Mouse (Mus musculus) intestine, postnatal 0 days (tissue): Measurements from ENCODE around the gene Mctp1. TPM values are rescaled to one million over a fixed set of nuclear protein-coding genes. Genes with fewer than 3 reads are reported as not detected.

Source experiments
- ATAC-seq: fragments of 200-750 bp; cut with Nextera tagmentation; 2 replicates; pipeline ENCODE4 v1.8.0; 2017; ENCODE audit warnings: mild to moderate bottlenecking, moderate TSS enrichment, moderate library complexity
- H3K27ac ChIP-seq: fragments of 300-500 bp; sonication (generic); 2 replicates; pipeline ENCODE4 v1.5.1; 2014; ENCODE audit warnings: mild to moderate bottlenecking, low read depth, low read length, moderate library complexity
- H3K27me3 ChIP-seq: fragments of 300-500 bp; sonication (generic); replicated peaks from 2 replicates; pipeline ENCODE4 v1.6.1; 2014; ENCODE audit warnings: low read length, mixed read lengths; ENCODE audit not compliant: control insufficient read depth, insufficient read depth
- H3K36me3 ChIP-seq: fragments of 300-500 bp; sonication (generic); 2 replicates; pipeline ENCODE4 v1.6.1; 2014; ENCODE audit warnings: mild to moderate bottlenecking, moderate library complexity; ENCODE audit not compliant: control insufficient read depth, insufficient read depth
- H3K4me1 ChIP-seq: fragments of 300-500 bp; sonication (generic); replicated peaks from 2 replicates; pipeline ENCODE4 v1.6.1; 2014; ENCODE audit warnings: antibody characterized with exemption, low read length, mixed read lengths; ENCODE audit not compliant: control insufficient read depth, insufficient read depth
- H3K4me2 ChIP-seq: fragments of 300-500 bp; sonication (generic); replicated peaks from 2 replicates; pipeline ENCODE4 v1.6.1; 2014; ENCODE audit warnings: low read depth, mild to moderate bottlenecking, moderate library complexity
- H3K4me3 ChIP-seq: fragments of 300-500 bp; sonication (generic); 2 replicates; pipeline ENCODE4 v1.5.1; 2014; ENCODE audit warnings: low read depth, low read length
- H3K9ac ChIP-seq: fragments of 300-500 bp; sonication (generic); 2 replicates; pipeline ENCODE4 v1.6.1; 2014; ENCODE audit warnings: mild to moderate bottlenecking, low read depth, low read length
- H3K9me3 ChIP-seq: fragments of 300-500 bp; sonication (generic); 2 replicates; pipeline ENCODE4 v1.6.1; 2016; ENCODE audit warnings: mixed run types; ENCODE audit not compliant: control insufficient read depth
- CTCF ChIP-seq: sonication (generic); IDR thresholded peaks from 2 replicates; pipeline ENCODE4 v1.5.1; 2016; ENCODE audit warnings: low read depth, mild to moderate bottlenecking, control low read depth, antibody characterized with exemption, moderate library complexity
- WGBS: fragments of 180-500 bp; shearing (Covaris S2); extraction: QIAGEN DNeasy Blood & Tissue Kit; methylation state at CpG from one replicate; pipeline ENCODE4 v1.1.7; 2014; 5-methylcytosine and 5-hydroxymethylcytosine counted together
- polyA plus RNA-seq: library from polyadenylated mRNA; unstranded; fragments of >200 nt; fragmentation: Nextera tagmentation; extraction: Ambion mirVana; gene quantifications from 2 replicates; pipeline ENCODE4 v1.2.1, GENCODE M21; 2015

The Mctp1 gene
- polyA plus RNA-seq, 1 experiment from 2014 or later: 1.2 TPM

DNA sequence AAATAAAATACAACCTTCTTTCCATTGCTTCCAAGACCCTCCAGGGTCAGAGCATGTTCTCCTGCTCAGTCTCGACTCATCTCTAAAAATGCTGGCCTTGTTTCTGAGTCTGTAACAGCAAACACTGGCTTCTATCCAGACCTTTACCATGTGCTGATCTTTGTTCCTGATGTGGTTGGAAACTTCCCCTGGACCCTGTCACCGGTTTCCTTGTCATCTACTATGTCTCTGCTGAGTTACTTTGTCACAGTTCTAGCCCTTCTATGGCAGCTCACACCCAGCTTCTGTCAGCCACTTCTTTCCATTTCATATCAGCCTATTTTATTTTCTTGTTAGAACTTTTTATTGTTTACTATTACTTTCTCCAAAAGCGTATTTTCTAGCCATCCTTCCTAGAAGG is 177.3 kb downstream of the Mctp1 start:
- no peak overlapping the region for H3K9ac ChIP-seq
- 74% methylated on average over 3 of the region's 3 CpGs for WGBS

DNA sequence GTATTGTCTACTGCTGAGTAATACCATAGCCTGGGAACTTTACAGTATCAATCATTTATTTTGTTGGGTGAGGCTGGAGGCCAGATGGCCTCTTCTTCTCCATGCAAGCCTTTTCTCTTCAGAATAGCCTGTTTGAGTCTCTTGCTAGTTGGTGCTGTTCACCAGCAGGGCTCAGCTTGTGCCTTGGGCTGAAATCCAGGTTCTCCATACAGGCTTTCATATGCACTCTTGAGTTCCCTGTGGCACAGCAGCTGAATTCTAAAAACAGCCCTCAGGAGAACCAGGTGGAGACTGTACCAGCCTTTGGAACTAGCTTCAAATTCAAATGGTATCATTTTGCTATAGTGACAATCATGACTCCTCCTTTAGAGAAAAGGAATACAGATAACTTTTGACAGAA is 179.7 kb downstream of the Mctp1 start:
- H3K9me3 ChIP-seq: no peaks in the 10 kb centered on the region

More for the DNA sequence above, 177.3 kb downstream of the Mctp1 start:
- H3K4me2 ChIP-seq: no peak overlapping the region
- no peak for TF ChIP-seq CTCF
- H3K36me3 ChIP-seq: no peaks in the 10 kb centered on the region
- no peaks in the 10 kb centered on the region for H3K9me3 ChIP-seq
- no peaks in the 10 kb centered on the region for H3K4me1 ChIP-seq
- no peak overlapping the region for H3K27ac ChIP-seq
- no peak overlapping the region for H3K4me3 ChIP-seq
- H3K27me3 ChIP-seq: no peaks in the 10 kb centered on the region
- ATAC-seq: no peak

GRCm38 (mm10) chr13:76566024-76566423 is 181.7 kb downstream of the Mctp1 start:
- TF ChIP-seq CTCF: no peak
- no peaks in the 10 kb centered on the region for H3K4me1 ChIP-seq
- no peaks in the 10 kb centered on the region for H3K9me3 ChIP-seq
- H3K27me3 ChIP-seq: no peaks in the 10 kb centered on the region
- no peaks in the 10 kb centered on the region for H3K36me3 ChIP-seq
- H3K4me3 ChIP-seq: no peak overlapping the region
- H3K27ac ChIP-seq: no peak overlapping the region
- H3K9ac ChIP-seq: no peak overlapping the region
- H3K4me2 ChIP-seq: no peak overlapping the region
- WGBS: 88% methylated on average over 3 of the region's 3 CpGs
- no peak for ATAC-seq

More for the DNA sequence above, 179.7 kb downstream of the Mctp1 start:
- H3K4me2 ChIP-seq: no peak overlapping the region
- H3K9ac ChIP-seq: no peak overlapping the region
- no peak overlapping the region for H3K27ac ChIP-seq
- no peak for ATAC-seq
- no peaks in the 10 kb centered on the region for H3K4me1 ChIP-seq
- no peaks in the 10 kb centered on the region for H3K36me3 ChIP-seq
- TF ChIP-seq CTCF: no peak
- no peaks in the 10 kb centered on the region for H3K27me3 ChIP-seq
- H3K4me3 ChIP-seq: no peak overlapping the region

GRCm38 (mm10) chr13:76567448-76567847 is 183.1 kb downstream of the Mctp1 start:
- no peak overlapping the region for H3K9ac ChIP-seq
- TF ChIP-seq CTCF: no peak
- no peak overlapping the region for H3K4me2 ChIP-seq
- no peaks in the 10 kb centered on the region for H3K27me3 ChIP-seq
- H3K27ac ChIP-seq: no peak overlapping the region
- no peak for ATAC-seq
- 87% methylated on average over 4 of the region's 4 CpGs for WGBS
- no peaks in the 10 kb centered on the region for H3K4me1 ChIP-seq
- no peaks in the 10 kb centered on the region for H3K36me3 ChIP-seq
- no peaks in the 10 kb centered on the region for H3K9me3 ChIP-seq
- no peak overlapping the region for H3K4me3 ChIP-seq

- Histone ChIP-seq H3K36me3 (no peaks in the 10 kb centered on the region), H3K4me1 (no peaks in the 10 kb centered on the region), H3K27ac (no peak overlapping the region), H3K4me3 (no peak overlapping the region), H3K27me3 (no peaks in the 10 kb centered on the region), H3K9me3 (no peaks in the 10 kb centered on the region), H3K4me2 (no peak overlapping the region), H3K9ac (no peak overlapping the region)
- WGBS: 60% methylated on average over 2 of the region's 2 CpGs
- TF ChIP-seq CTCF: no peak
- ATAC-seq: no peak
Observed at GRCm38 (mm10) chr13:76568569-76569211, 184.4 kb downstream of the Mctp1 start.

- Histone ChIP-seq H3K9ac (no peak overlapping the region; the same call in 1 of the 2 replicates), H3K36me3 (no peaks in the 10 kb centered on the region), H3K4me2 (no peak overlapping the region), H3K27ac (no peak overlapping the region), H3K27me3 (no peaks in the 10 kb centered on the region), H3K4me3 (no peak overlapping the region), H3K4me1 (no peaks in the 10 kb centered on the region), H3K9me3 (no peaks in the 10 kb centered on the region)
- no peak for ATAC-seq
- 33% methylated on average over 5 of the region's 5 CpGs for WGBS
- peak; percentile 19; the same call in 1 of the 2 replicates for TF ChIP-seq CTCF
Observed at GRCm38 (mm10) chr13:76579414-76579813, 195.1 kb downstream of the Mctp1 start.
